Mouse (Mus musculus): Measurements from ENCODE around the gene C330021F23Rik. TPM values are rescaled to one million over a fixed set of nuclear protein-coding genes. Genes with fewer than 3 reads are reported as not detected.
A peak's percentile ranks its signal among the peaks of the same experiment; 100 is the strongest.

Gene C330021F23Rik
- polyA plus RNA-seq (2016; fragmentation: Nextera tagmentation; extraction: Ambion mirVana) = 2.3 and 2.9 TPM in 2 replicates

GRCm38 (mm10) chr8:3567641-3568371, at the start of gene C330021F23Rik:
Gene C330021F23Rik (plus strand): TSS chr8:3567990.
- Histone ChIP-seq H3K4me1 (peaks cover 6% of the 10 kb centered on the region; the same call in 1 of the 2 replicates), H3K27ac (peak within 1 kb of the TSS; percentile 64), H3K27me3 (replicated peaks) (no peaks in the 10 kb centered on the region), H3K9ac (peak within 1 kb of the TSS; percentile 14; the same call in 1 of the 2 replicates), H3K4me2 (peak within 1 kb of the TSS; percentile 42), H3K4me3 (peak within 1 kb of the TSS; percentile 23), H3K36me3 (no peaks in the 10 kb centered on the region), H3K9me3 (replicated peaks) (no peaks in the 10 kb centered on the region)
- peak; percentile 69 for ATAC-seq
- WGBS (ENCODE audit: insufficient replicate concordance) = 11% methylated on average over 12 of the region's 12 CpGs

DNA sequence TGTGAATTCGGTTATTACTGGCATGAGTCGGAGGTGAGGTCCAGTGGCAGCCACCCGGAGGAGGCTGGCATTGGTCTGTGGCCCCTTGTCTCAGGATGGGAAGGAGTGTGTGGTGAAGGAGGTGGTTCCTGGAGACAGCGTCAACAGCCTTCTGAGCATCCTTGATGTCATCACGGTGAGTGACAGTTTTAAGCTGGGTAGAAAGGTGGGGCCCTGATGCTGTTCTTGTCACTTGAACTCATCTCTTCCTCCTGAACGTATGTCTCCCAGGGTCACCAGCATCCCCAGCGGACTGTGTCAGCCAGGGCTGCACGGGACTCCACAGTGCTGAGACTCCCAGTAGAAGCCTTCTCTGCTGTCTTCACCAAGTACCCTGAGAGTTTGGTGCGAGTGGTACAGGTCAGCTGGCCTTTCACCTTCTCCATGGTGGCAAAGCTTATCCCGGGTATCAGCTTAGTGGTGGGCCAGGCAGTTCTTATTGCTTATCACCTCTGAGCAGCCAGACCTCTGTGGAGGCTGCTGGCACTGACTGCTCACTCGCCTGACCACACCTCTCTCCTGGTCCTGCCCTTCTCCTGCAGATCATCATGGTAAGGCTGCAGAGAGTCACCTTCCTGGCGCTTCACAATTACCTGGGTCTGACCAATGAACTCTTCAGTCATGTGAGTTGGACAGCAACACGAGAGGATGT, 45.6 kb upstream of the C330021F23Rik start:
- Histone ChIP-seq H3K9ac (peak overlapping the region; percentile 42), H3K9me3 (replicated peaks) (no peaks in the 10 kb centered on the region), H3K36me3 (peaks cover 59% of the 10 kb centered on the region), H3K27ac (peak overlapping the region; percentile 94), H3K4me1 (peaks cover 68% of the 10 kb centered on the region), H3K27me3 (replicated peaks) (no peaks in the 10 kb centered on the region), H3K4me3 (peak overlapping the region; percentile 36), H3K4me2 (peak overlapping the region; percentile 68)
- ATAC-seq = peak; percentile 99
- WGBS (ENCODE audit: insufficient replicate concordance) = 48% methylated on average over 13 of the region's 13 CpGs

- H3K36me3 ChIP-seq = peaks cover 50% of the 10 kb centered on the region
- no peaks in the 10 kb centered on the region for H3K27me3 ChIP-seq (replicated peaks)
- 0 out of 2 replicates have a peak, but pooled peaks have one; percentile 14 for ATAC-seq
- H3K4me1 ChIP-seq = peaks cover 6% of the 10 kb centered on the region
- no peak overlapping the region for H3K9ac ChIP-seq
- 66% methylated on average over 5 of the region's 5 CpGs for WGBS (ENCODE audit: insufficient replicate concordance)
- H3K4me2 ChIP-seq = no peak overlapping the region
- H3K4me3 ChIP-seq = no peak overlapping the region
- no peak overlapping the region for H3K27ac ChIP-seq
- no peaks in the 10 kb centered on the region for H3K9me3 ChIP-seq (replicated peaks)
Measured at GRCm38 (mm10) chr8:3530816-3531215, 37.0 kb upstream of the C330021F23Rik start.

GRCm38 (mm10) chr8:3531936-3532335, 35.9 kb upstream of the C330021F23Rik start:
- Histone ChIP-seq H3K9ac (no peak overlapping the region), H3K4me1 (peaks cover 16% of the 10 kb centered on the region), H3K9me3 (replicated peaks) (no peaks in the 10 kb centered on the region), H3K4me2 (no peak overlapping the region), H3K36me3 (peaks cover 50% of the 10 kb centered on the region), H3K27ac (no peak overlapping the region), H3K4me3 (no peak overlapping the region), H3K27me3 (replicated peaks) (no peaks in the 10 kb centered on the region)
- 91% methylated on average over 18 of the region's 18 CpGs for WGBS (ENCODE audit: insufficient replicate concordance)
- ATAC-seq = no peak

DNA sequence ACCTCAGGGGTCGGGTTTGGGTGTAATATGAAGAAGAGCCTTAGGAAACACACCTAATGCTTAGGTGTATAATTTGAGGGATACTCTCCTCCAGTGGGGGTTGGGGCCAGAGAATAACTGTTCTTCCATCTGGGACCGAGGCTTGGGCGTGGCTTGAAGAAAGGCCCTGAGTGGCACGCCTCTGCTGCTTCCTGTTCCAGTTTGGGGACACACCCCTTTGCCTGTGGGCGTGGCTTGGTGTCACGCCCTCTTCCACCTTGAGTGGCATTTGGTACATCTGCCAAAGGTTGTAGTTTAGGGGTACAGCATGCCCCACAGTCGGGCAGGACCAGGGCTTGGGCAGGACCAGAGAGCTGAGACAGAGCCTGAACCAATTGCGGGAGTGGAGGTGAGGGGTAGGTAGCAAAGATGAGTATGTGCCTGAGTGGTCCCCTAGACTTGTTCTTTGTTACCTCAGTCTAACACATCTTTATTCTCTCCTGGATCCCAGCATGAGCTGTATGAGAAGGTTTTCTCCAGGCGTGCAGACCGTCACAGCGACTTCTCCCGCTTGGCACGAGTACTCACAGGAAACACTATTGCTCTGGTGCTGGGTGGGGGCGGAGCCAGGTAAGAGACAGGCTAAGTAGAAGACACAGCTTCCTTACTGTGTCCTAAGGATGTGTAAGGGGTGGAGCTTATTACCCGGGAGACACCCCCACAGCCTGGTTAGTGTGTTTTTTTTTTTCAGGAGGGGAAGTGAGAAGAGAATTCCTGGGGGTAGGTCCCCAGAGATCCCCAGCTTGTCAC, 31.5 kb upstream of the C330021F23Rik start:
- Histone ChIP-seq H3K27me3 (replicated peaks) (no peaks in the 10 kb centered on the region), H3K4me2 (peak overlapping the region; percentile 43), H3K4me3 (0 out of 2 replicates have a peak overlapping the region, but pooled peaks have one; percentile 3), H3K9ac (no peak overlapping the region), H3K9me3 (replicated peaks) (no peaks in the 10 kb centered on the region), H3K36me3 (peaks cover 81% of the 10 kb centered on the region), H3K4me1 (peaks cover 16% of the 10 kb centered on the region), H3K27ac (no peak overlapping the region)
- WGBS (ENCODE audit: insufficient replicate concordance) = 49% methylated on average over 15 of the region's 15 CpGs
- peak; percentile 85 for ATAC-seq

GRCm38 (mm10) chr8:3536940-3537339, 30.9 kb upstream of the C330021F23Rik start:
- Histone ChIP-seq H3K4me2 (no peak overlapping the region), H3K9ac (no peak overlapping the region), H3K4me3 (no peak overlapping the region), H3K36me3 (peaks cover 81% of the 10 kb centered on the region), H3K9me3 (replicated peaks) (no peaks in the 10 kb centered on the region), H3K4me1 (peaks cover 16% of the 10 kb centered on the region), H3K27me3 (replicated peaks) (no peaks in the 10 kb centered on the region), H3K27ac (no peak overlapping the region)
- ATAC-seq = no peak
- WGBS (ENCODE audit: insufficient replicate concordance) = 91% methylated on average over 9 of the region's 9 CpGs

DNA sequence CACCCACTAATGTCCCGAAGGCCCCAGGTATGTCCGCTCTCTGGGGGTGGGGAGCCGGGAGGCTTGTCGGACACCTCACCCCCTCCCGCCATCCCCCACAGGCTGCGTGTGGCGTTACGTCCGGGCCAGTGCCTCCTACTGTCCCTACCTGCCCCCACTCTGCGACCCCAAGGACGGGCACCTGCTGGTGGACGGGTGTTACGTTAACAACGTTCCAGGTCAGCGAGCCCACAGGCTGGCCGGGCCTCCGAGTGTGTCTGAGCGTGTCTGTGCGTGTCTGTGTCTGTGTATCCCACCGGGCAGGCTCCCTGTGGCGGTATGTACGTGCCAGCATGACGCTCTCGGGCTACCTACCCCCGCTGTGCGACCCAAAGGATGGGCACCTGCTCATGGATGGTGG, 30.1 kb upstream of the C330021F23Rik start:
- Histone ChIP-seq H3K9ac (no peak overlapping the region), H3K27me3 (replicated peaks) (no peaks in the 10 kb centered on the region), H3K4me3 (no peak overlapping the region), H3K27ac (no peak overlapping the region), H3K4me1 (peaks cover 16% of the 10 kb centered on the region), H3K36me3 (peaks cover 81% of the 10 kb centered on the region), H3K9me3 (replicated peaks) (no peaks in the 10 kb centered on the region), H3K4me2 (no peak overlapping the region)
- ATAC-seq = no peak
- 88% methylated on average over 26 of the region's 26 CpGs for WGBS (ENCODE audit: insufficient replicate concordance)

DNA sequence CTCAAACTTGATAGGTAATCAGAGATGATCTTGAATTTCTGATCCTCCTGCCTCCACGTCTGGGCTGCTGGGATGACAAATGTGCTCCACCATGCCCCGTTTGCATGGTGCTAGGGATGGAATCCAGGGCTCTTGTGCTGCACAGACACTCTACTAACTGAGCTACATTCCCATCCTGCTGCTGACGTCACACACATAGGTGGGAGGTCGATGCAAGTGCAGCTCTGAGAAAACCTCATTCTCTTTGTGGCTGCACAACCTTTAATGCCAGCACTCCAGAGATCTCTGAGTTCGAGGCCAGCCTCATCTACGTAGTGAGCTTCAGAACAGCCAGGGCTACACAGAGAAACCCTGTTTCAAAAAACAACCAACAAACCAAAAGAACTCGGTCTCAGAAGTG, 28.6 kb upstream of the C330021F23Rik start:
- no peaks in the 10 kb centered on the region for H3K27me3 ChIP-seq (replicated peaks)
- H3K36me3 ChIP-seq = peaks cover 85% of the 10 kb centered on the region
- no peaks in the 10 kb centered on the region for H3K9me3 ChIP-seq (replicated peaks)
- no peak overlapping the region for H3K4me2 ChIP-seq
- peaks cover 16% of the 10 kb centered on the region for H3K4me1 ChIP-seq
- WGBS (ENCODE audit: insufficient replicate concordance) = 78% methylated on average over 7 of the region's 7 CpGs
- H3K4me3 ChIP-seq = no peak overlapping the region
- ATAC-seq = no peak
- H3K27ac ChIP-seq = no peak overlapping the region
- H3K9ac ChIP-seq = no peak overlapping the region

DNA sequence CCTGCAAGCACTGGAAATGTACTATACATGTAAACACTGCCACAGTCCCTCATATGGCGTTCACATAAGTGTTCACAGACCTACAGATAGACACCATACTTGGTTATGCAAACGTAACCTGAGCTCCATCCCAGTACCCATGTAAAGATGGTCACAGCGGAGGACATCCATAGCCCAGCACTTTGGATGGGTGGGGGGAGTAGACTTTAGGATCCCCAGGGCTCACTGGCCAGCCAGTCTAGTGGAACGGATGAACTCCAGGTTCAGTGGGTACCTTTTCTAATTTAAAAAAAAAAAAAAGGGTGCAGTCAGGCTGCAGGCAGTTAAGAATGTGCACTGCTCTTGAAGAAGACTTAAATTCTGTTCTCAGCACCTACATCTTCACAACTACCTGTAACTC, 27.7 kb upstream of the C330021F23Rik start:
- Histone ChIP-seq H3K4me2 (no peak overlapping the region), H3K4me3 (no peak overlapping the region), H3K4me1 (peaks cover 16% of the 10 kb centered on the region), H3K27me3 (replicated peaks) (no peaks in the 10 kb centered on the region), H3K9ac (no peak overlapping the region), H3K9me3 (replicated peaks) (no peaks in the 10 kb centered on the region), H3K27ac (no peak overlapping the region), H3K36me3 (peaks cover 90% of the 10 kb centered on the region)
- no peak for ATAC-seq
- 85% methylated on average over 4 of the region's 4 CpGs for WGBS (ENCODE audit: insufficient replicate concordance)

DNA sequence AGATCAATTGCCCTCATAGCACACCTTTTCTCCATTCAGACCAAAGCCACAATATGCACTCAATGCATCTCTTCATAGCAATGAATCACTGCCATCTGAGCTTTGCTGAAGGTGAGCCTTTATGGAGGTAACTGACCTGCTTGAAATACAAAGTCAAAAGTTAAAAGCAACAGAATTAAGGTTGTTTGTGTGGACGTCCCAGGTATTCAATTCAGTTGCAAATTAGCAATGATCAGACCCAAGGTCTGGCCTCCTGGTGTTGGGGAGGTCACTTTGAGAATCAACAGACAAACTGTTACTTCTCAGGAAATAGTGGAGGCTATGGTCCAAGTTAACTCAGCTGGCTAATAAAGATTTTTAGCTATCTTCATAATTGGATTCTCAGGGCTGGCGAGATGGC, 21.3 kb upstream of the C330021F23Rik start:
- no peak overlapping the region for H3K27ac ChIP-seq
- no peak overlapping the region for H3K9ac ChIP-seq
- WGBS (ENCODE audit: insufficient replicate concordance) = 79% methylated on average over 2 of the region's 2 CpGs
- no peak overlapping the region for H3K4me2 ChIP-seq
- no peaks in the 10 kb centered on the region for H3K27me3 ChIP-seq (replicated peaks)
- H3K36me3 ChIP-seq = peaks cover 31% of the 10 kb centered on the region
- no peak for ATAC-seq
- H3K9me3 ChIP-seq (replicated peaks) = no peaks in the 10 kb centered on the region
- H3K4me3 ChIP-seq = no peak overlapping the region
- no peaks in the 10 kb centered on the region for H3K4me1 ChIP-seq

DNA sequence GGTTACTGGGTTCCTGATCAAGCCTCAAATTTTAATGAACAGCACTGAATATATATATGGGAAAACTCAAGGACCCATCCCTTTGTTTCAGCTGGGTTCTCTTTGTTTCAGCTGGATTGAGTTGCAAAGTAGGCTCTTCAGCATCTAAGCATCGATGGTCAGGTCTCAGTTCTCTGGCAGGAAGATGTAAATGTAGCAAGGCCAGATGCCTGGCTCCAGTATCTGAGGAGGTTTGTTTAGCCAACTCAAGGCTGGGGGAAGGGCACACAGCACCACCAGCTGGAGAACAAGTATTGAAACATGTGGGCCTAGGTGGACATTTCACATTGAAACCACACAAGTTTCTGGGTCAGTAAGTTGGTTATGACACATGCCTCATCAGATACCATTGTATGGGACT, 15.6 kb upstream of the C330021F23Rik start:
- ATAC-seq = no peak
- H3K4me1 ChIP-seq = no peaks in the 10 kb centered on the region
- H3K36me3 ChIP-seq = no peaks in the 10 kb centered on the region
- H3K4me3 ChIP-seq = no peak overlapping the region
- H3K4me2 ChIP-seq = no peak overlapping the region
- H3K27me3 ChIP-seq (replicated peaks) = no peaks in the 10 kb centered on the region
- H3K9me3 ChIP-seq (replicated peaks) = no peaks in the 10 kb centered on the region
- 80% methylated on average over 1 of the region's 1 CpGs for whole genome bisulfite sequencing (ENCODE audit: insufficient replicate concordance)
- no peak overlapping the region for H3K27ac ChIP-seq
- H3K9ac ChIP-seq = no peak overlapping the region

DNA sequence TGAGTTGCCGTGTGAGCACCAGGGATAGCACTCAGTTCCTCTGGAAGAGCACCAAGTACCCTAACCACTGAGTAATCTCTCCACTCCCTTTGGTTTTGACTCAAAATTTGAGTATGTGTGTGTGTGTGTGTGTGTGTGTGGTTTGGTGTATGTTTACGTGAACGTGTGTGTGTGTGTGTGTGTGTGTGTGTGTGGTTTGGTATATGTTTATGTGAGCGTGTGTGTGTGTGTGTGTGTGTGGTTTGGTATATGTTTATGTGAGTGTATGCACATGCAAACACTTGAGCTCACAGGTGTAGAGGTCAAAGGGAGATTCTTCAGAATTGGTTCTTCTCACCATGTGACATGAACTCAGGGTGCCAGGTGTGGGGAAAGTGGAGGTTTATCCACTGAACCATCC, 11.7 kb upstream of the C330021F23Rik start:
- WGBS (ENCODE audit: insufficient replicate concordance) = 56% methylated on average over 4 of the region's 4 CpGs
- Histone ChIP-seq H3K4me1 (no peaks in the 10 kb centered on the region), H3K4me3 (no peak overlapping the region), H3K36me3 (no peaks in the 10 kb centered on the region), H3K27ac (no peak overlapping the region), H3K4me2 (no peak overlapping the region), H3K9ac (no peak overlapping the region), H3K9me3 (replicated peaks) (no peaks in the 10 kb centered on the region), H3K27me3 (replicated peaks) (0 out of 2 replicates have a peak, but pooled peaks cover 3% of the 10 kb centered on the region)
- ATAC-seq = peak; percentile 77

Data from liver, embryonic 12.5 days (tissue).